Mouse (Mus musculus) cortical plate, adult 2 months (tissue): ENCODE data around the gene Ocln. TPM values are rescaled to one million over a fixed set of nuclear protein-coding genes. Genes with fewer than 3 reads are reported as not detected.
A peak's percentile ranks its signal among the peaks of the same experiment; 100 is the strongest.

Experiments
- H3K27ac ChIP-seq: fragments of 200-500 bp; 2 replicates; pipeline ENCODE4 v1.5.1; 2012; ENCODE audit warnings: low read length, control low read depth, inconsistent platforms; ENCODE audit not compliant: insufficient read depth
- H3K4me1 ChIP-seq: fragments of 200-500 bp; 2 replicates; pipeline ENCODE4 v1.6.1; 2011; ENCODE audit warnings: low read length; ENCODE audit not compliant: control insufficient read depth, insufficient read depth
- H3K4me3 ChIP-seq: fragments of 200-500 bp; 2 replicates; pipeline ENCODE4 v1.5.1; 2011; ENCODE audit warnings: mild to moderate bottlenecking, low read length, control low read depth; ENCODE audit not compliant: insufficient read depth
- CTCF ChIP-seq: fragments of 200-500 bp; IDR thresholded peaks from 2 replicates; pipeline ENCODE4 v1.5.1; 2011; ENCODE audit warnings: mild to moderate bottlenecking, control low read depth, low read length; ENCODE audit not compliant: insufficient read depth; ENCODE audit errors: extremely low read depth
- POLR2A ChIP-seq: fragments of 200-500 bp; IDR thresholded peaks from 2 replicates; pipeline ENCODE4 v1.6.1; 2011; ENCODE audit warnings: mild to moderate bottlenecking, low read length, control low read depth; ENCODE audit not compliant: insufficient read depth; ENCODE audit errors: extremely low read depth
- polyA plus RNA-seq: library from polyadenylated mRNA; depleted of rRNA; stranded (reverse); fragments of >200 nt; gene quantifications from 2 replicates; pipeline ENCODE4 v1.2.3, GENCODE M21; 2012

The Ocln gene
- polyA plus RNA-seq, 1 experiment = 10.3 TPM

- TF ChIP-seq CTCF (no peak), POLR2A (no peak)
- no peak overlapping the region for H3K27ac ChIP-seq
These were observed 29.2 kb upstream of the Ocln start for GRCm38 (mm10) chr13:100581701-100582100.

DNA sequence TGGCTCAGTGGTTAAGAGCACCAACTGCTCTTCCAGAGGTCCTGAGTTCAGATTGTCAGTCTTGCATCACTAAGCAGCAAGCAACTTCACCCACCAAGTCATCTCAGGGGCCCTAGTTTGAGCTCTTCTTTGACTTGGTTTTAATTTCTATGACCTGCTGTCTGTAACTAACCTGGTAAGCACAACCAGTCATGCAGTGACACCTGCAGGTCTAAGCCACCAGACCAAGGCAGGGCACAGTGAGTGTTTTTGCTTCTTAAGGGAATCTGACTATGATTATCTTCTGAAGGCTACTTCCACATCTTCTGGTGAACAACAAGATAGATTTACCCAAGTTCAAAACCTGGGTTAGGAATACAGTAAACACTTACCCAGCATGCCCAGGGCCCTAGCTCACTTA, 27.4 kb upstream of the Ocln start:
- H3K4me1 ChIP-seq = no peaks in the 10 kb centered on the region
- TF ChIP-seq POLR2A (no peak), CTCF (no peak)
- H3K27ac ChIP-seq = no peak overlapping the region
- no peak overlapping the region for H3K4me3 ChIP-seq

More at GRCm38 (mm10) chr13:100581701-100582100, 29.2 kb upstream of the Ocln start:
- no peak overlapping the region for H3K4me3 ChIP-seq
- H3K4me1 ChIP-seq = no peaks in the 10 kb centered on the region

DNA sequence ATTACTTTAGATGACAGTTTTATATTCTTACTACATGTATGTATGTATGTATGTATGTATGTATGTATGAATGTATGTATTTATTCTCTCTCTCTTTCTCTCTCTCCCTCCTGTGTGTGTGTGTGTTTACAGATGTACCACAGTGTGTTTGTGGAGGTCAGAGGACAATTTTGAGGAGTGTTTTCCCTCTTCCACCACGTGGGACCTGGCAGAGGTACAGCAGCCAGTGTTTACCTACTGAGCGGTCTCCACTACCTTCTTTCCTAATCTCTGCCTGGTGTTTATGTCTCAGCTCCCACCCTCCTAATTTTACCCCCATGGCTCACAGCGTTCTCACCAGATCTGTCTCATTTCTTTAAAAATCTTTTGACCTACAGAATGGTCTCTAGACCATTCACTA, 26.7 kb upstream of the Ocln start:
- TF ChIP-seq POLR2A = no peak
- TF ChIP-seq CTCF = no peak
- no peak overlapping the region for H3K27ac ChIP-seq

DNA sequence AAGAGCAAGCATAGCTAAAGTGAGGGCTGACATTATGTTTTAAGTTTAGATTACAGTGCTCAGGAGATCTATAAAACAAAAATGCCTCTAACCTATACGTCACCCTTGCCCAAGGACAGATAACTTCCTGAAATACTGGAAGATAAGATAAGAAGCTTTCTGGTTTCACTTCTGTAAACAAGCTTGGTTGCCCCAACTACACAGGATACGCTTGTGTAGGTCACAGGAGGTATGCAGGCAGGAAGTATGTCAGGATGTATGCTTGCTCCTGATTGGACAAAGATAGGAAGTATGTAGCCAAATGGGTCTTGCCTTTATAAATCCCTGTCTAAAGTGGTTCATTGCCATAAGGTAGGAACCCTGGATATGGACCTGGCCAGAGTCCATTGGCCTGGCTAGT, 23.4 kb upstream of the Ocln start:
- TF ChIP-seq CTCF = no peak
- H3K27ac ChIP-seq = no peak overlapping the region; the same call in 1 of the 2 replicates
- H3K4me1 ChIP-seq = no peaks in the 10 kb centered on the region
- H3K4me3 ChIP-seq = no peak overlapping the region

More for the DNA sequence above, 26.7 kb upstream of the Ocln start:
- Histone ChIP-seq H3K4me3 (no peak overlapping the region), H3K4me1 (no peaks in the 10 kb centered on the region)

GRCm38 (mm10) chr13:100570713-100571112, 18.2 kb upstream of the Ocln start:
- no peak overlapping the region for H3K4me3 ChIP-seq
- H3K4me1 ChIP-seq = no peaks in the 10 kb centered on the region
- TF ChIP-seq CTCF (no peak), POLR2A (no peak)
- no peak overlapping the region for H3K27ac ChIP-seq

DNA sequence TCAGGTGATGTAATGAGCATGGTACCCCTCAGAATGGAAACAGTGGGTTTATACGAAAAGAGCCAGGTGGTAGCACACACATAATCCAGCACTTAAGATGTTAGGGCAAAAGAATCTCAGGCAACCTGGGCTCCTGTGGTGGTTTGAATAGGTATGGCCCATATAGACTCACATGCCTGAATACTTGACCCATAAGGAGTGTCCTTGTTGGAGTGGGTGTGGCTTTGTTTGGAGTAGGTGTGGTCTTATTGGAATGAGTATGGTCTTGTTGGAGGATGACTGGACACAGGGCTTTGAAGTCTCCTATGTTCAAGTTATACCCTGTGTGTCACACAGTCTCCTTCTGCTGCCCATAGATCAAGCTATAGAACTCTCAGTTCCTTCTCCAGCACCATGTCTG, 15.8 kb upstream of the Ocln start:
- H3K27ac ChIP-seq = no peak overlapping the region
- H3K4me3 ChIP-seq = no peak overlapping the region
- H3K4me1 ChIP-seq = no peaks in the 10 kb centered on the region
- TF ChIP-seq CTCF (no peak), POLR2A (no peak)

- Histone ChIP-seq H3K27ac (no peak overlapping the region), H3K4me3 (no peak overlapping the region), H3K4me1 (no peaks in the 10 kb centered on the region)
- TF ChIP-seq CTCF (no peak), POLR2A (no peak)
These were observed 6.9 kb upstream of the Ocln start for GRCm38 (mm10) chr13:100559449-100559848.

- Histone ChIP-seq H3K4me3 (no peak overlapping the region), H3K4me1 (no peaks in the 10 kb centered on the region)
These were observed 4.5 kb upstream of the Ocln start for GRCm38 (mm10) chr13:100557011-100557410.

DNA sequence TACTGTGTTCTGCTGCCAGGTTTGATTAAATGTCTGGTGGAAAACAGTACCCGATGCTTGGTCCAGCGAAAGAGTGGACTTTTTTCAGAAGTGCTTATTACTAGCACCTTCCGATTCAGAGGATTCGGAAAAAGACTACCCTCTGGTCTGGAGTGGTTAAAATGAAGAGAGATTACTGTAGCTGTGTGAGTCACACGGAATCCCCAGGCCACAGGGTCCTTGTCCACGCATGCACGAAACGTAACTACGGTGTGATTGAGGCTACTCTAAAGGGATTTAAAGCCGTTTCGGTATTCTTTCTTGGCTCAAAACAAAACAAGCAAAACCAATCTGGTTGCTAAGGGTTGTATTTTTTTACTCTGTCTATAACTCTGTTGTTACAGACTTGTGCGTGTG, 522 bp upstream of the Ocln start:
- no peaks in the 10 kb centered on the region for H3K4me1 ChIP-seq
- 0 out of 2 replicates have a peak overlapping the region, but pooled peaks have one; percentile 14 for H3K27ac ChIP-seq
- peak overlapping the region; percentile 67 for H3K4me3 ChIP-seq
- TF ChIP-seq CTCF (no peak), POLR2A (no peak)

More at GRCm38 (mm10) chr13:100557011-100557410, 4.5 kb upstream of the Ocln start:
- H3K27ac ChIP-seq = no peak overlapping the region
- TF ChIP-seq POLR2A (no peak), CTCF (no peak)

- TF ChIP-seq POLR2A (no peak), CTCF (no peak)
- Histone ChIP-seq H3K27ac (peak overlapping the region; percentile 76; the same call in 1 of the 2 replicates), H3K4me3 (peak overlapping the region; percentile 67)
These were observed 529 bp downstream of the Ocln start for GRCm38 (mm10) chr13:100552009-100552368.

GRCm38 (mm10) chr13:100551371-100552008, 1.0 kb downstream of the Ocln start:
- H3K27ac ChIP-seq = peak overlapping the region; percentile 76; the same call in 1 of the 2 replicates
- peak overlapping the region; percentile 67 for H3K4me3 ChIP-seq
- no peak for TF ChIP-seq CTCF
- no peak for TF ChIP-seq POLR2A
- no peaks in the 10 kb centered on the region for H3K4me1 ChIP-seq

More at GRCm38 (mm10) chr13:100552009-100552368, 529 bp downstream of the Ocln start:
- no peaks in the 10 kb centered on the region for H3K4me1 ChIP-seq
